Mouse (Mus musculus) midbrain, embryonic 11.5 days (tissue): Measurements from ENCODE around the gene Ccdc186. TPM values are rescaled to one million over a fixed set of nuclear protein-coding genes. Genes with fewer than 3 reads are reported as not detected.
A peak's percentile ranks its signal among the peaks of the same experiment; 100 is the strongest.
"Not testable (repeated sequence)": the region's sequence is repeated elsewhere in the genome, so short reads cannot be mapped to it uniquely, and the experiment has no call there.

ENCODE experiments used
- ATAC-seq: fragments of 200-750 bp; cut with Nextera tagmentation; 2 replicates; pipeline ENCODE4 v1.8.0; 2017; ENCODE audit warnings: moderate TSS enrichment, moderate library complexity; ENCODE audit not compliant: low FRiP score
- DNase-seq: peaks from one replicate; pipeline ENCODE4 v3.0.0; 2015; ENCODE audit warnings: low spot score; ENCODE audit errors: missing footprints
- H3K27ac ChIP-seq: fragments of 300-500 bp; sonication (generic); 2 replicates; pipeline ENCODE4 v1.5.1; 2014; ENCODE audit warnings: low read depth, low read length
- H3K27me3 ChIP-seq: fragments of 300-500 bp; sonication (generic); 2 replicates; pipeline ENCODE4 v1.6.1; 2014; ENCODE audit warnings: mild to moderate bottlenecking, low read length, moderate library complexity, mixed read lengths; ENCODE audit not compliant: control insufficient read depth, insufficient read depth
- H3K36me3 ChIP-seq: fragments of 300-500 bp; sonication (generic); 2 replicates; pipeline ENCODE4 v1.6.1; 2014; ENCODE audit warnings: mild to moderate bottlenecking, low read length, moderate library complexity, mixed read lengths; ENCODE audit not compliant: control insufficient read depth, insufficient read depth
- H3K4me1 ChIP-seq: fragments of 300-500 bp; sonication (generic); 2 replicates; pipeline ENCODE4 v1.6.1; 2014; ENCODE audit warnings: low read length; ENCODE audit not compliant: control insufficient read depth, insufficient read depth
- H3K4me2 ChIP-seq: fragments of 300-500 bp; sonication (generic); 2 replicates; pipeline ENCODE4 v1.6.1; 2014; ENCODE audit warnings: mild to moderate bottlenecking, moderate library complexity
- H3K4me3 ChIP-seq: fragments of 300-500 bp; sonication (generic); 2 replicates; pipeline ENCODE4 v1.5.1; 2014; ENCODE audit warnings: low read depth, low read length
- H3K9ac ChIP-seq: fragments of 300-500 bp; sonication (generic); 2 replicates; pipeline ENCODE4 v1.6.1; 2014; ENCODE audit warnings: low read length
- H3K9me3 ChIP-seq: fragments of 300-500 bp; sonication (generic); 2 replicates; pipeline ENCODE4 v1.6.1; 2016; ENCODE audit warnings: low read length; ENCODE audit not compliant: control insufficient read depth
- WGBS: fragments of 180-500 bp; shearing (Covaris S2); extraction: QIAGEN DNeasy Blood & Tissue Kit; methylation state at CpG from one replicate; pipeline ENCODE4 v1.1.7; 2014; 5-methylcytosine and 5-hydroxymethylcytosine counted together
- polyA plus RNA-seq: library from polyadenylated mRNA; unstranded; fragments of >200 nt; fragmentation: Nextera tagmentation; extraction: Ambion mirVana; gene quantifications from 2 replicates; pipeline ENCODE4 v1.2.1, GENCODE M21; 2014

Gene Ccdc186
- polyA plus RNA-seq, 1 experiment from 2014 or later, result 18.4 TPM

DNA sequence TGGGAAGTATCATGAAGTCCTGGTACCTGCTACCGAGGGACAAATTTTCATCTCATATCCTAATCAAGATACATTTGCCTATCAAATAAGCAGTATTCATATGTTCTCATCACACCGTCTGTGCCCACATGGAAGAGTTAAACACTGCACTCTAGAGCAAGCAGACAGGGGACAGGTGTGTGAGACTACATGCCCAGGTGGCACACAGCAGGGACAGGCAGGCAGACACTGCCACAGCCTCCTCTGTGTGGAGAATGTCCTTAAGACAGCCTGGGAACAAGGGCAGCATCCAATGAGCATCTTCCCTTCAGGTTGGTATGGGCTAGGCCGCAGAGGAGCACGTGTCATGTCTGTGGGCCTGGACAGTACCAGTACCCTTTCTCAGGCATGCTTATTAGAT is 59.3 kb downstream of the Ccdc186 start:
- WGBS, result 93% methylated on average over 4 of the region's 4 CpGs
- DNase-seq, result peak; percentile 31
- Histone ChIP-seq H3K9me3 (no peaks in the 10 kb centered on the region), H3K9ac (no peak overlapping the region), H3K27ac (no peak overlapping the region), H3K4me1 (no peaks in the 10 kb centered on the region), H3K4me2 (no peak overlapping the region), H3K36me3 (no peaks in the 10 kb centered on the region), H3K4me3 (no peak overlapping the region), H3K27me3 (no peaks in the 10 kb centered on the region)
- no peak for ATAC-seq

DNA sequence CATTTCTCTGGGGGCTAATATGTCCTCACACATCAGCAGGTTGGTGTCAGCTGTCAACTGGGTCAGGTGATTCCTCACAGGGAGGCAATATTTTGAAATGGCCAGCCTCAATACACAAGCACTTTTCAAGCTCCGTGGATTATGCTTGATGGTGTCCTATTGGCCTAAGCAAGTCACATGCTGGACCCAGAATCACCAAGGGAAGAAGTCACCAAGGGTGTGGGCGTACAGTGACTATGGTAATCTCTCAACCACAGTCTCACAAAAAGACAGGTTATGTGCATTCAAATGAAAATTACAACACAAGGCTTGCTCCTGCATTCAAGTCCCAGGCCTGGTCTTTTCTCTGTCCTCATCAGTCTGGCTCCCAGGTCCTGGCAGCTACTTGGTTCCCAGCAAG is 60.3 kb downstream of the Ccdc186 start:
- H3K4me3 ChIP-seq, result no peak overlapping the region
- H3K27ac ChIP-seq, result no peak overlapping the region
- no peaks in the 10 kb centered on the region for H3K27me3 ChIP-seq
- H3K9ac ChIP-seq, result no peak overlapping the region
- no peak for ATAC-seq
- no peaks in the 10 kb centered on the region for H3K36me3 ChIP-seq
- no peak overlapping the region for H3K4me2 ChIP-seq
- H3K9me3 ChIP-seq, result no peaks in the 10 kb centered on the region
- 85% methylated on average over 2 of the region's 2 CpGs for WGBS
- no peaks in the 10 kb centered on the region for H3K4me1 ChIP-seq
- no peak for DNase-seq

DNA sequence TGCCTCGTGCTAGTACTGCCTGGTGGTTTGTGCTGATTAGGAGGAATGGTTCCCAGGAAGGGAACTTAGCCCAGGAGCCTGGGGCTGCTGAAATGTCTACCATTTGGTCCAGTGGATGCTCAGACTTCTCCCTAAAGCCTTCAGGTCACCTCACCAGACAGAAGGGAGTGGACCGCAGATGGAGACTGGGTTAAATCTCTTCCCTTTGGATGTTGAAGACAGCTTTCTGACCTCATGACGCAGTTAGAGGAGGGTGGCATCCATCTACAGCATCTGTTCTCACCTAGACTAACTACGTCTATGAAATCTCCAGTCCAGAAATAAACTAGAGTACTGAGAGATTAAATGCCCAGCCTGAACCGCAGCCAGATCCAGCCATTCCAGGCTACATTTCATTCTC is 60.9 kb downstream of the Ccdc186 start:
- 91% methylated on average over 5 of the region's 5 CpGs for WGBS
- no peaks in the 10 kb centered on the region for H3K36me3 ChIP-seq
- no peaks in the 10 kb centered on the region for H3K27me3 ChIP-seq
- H3K4me2 ChIP-seq, result no peak overlapping the region
- H3K9ac ChIP-seq, result no peak overlapping the region
- no peak overlapping the region for H3K27ac ChIP-seq
- no peak overlapping the region for H3K4me3 ChIP-seq
- no peaks in the 10 kb centered on the region for H3K9me3 ChIP-seq
- no peak for ATAC-seq
- no peaks in the 10 kb centered on the region for H3K4me1 ChIP-seq
- peak; percentile 68 for DNase-seq

DNA sequence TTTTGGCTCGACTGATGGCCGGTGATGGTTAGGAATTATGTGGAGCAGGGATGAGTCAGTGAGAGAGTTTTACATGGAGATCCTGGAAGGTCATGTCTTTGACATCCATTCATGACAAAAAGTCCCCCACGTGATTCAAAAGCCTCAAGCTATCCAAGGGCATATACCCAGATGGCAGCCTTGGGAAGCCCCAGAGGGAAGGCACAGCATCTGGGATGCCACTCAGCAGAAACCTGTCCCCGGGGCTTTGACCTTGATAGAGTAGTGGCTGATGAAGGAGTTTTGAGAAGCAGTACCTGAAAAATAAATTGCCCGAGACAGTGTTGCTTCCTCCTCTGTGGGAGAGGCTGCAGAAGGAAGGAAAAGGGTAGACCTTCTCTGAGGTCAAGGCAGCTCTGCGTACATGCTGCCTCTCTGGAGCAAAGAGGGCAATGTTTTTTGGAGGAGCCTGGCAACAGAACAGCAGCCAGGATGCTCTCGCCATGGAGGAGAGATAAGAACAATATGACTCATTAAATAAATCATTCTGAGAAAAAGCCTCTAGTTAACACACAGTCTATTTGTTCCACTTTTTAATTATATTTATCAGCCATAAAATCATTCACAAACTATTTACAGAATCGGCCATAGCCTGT is 61.6 kb downstream of the Ccdc186 start:
- DNase-seq (peak; percentile 65), ATAC-seq (no peak)
- H3K4me3 ChIP-seq, result no peak overlapping the region
- H3K9ac ChIP-seq, result no peak overlapping the region
- no peaks in the 10 kb centered on the region for H3K9me3 ChIP-seq
- no peaks in the 10 kb centered on the region for H3K36me3 ChIP-seq
- H3K4me2 ChIP-seq, result no peak overlapping the region
- 93% methylated on average over 8 of the region's 8 CpGs for WGBS
- H3K4me1 ChIP-seq, result no peaks in the 10 kb centered on the region
- H3K27ac ChIP-seq, result no peak overlapping the region
- no peaks in the 10 kb centered on the region for H3K27me3 ChIP-seq

DNA sequence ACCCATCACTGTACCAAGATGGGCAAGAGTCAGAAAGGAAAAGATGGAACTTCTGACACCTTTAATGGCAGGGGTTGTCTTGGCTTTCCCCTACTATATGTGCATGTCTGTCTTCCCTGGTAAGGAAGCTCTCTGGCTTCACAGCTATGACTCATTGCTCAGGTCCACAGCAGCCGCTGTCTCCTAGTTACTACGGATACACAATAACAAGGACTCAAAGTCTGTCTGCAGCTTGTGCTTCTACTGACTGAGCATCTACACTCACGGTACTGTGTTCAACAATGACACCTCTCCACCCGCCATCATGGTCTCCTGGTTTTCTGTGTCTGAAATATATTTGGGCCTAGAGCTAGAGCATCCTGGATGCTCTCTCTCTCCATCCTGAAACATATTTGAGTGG is 62.2 kb downstream of the Ccdc186 start:
- no peak for ATAC-seq
- H3K4me1 ChIP-seq, result no peaks in the 10 kb centered on the region
- H3K9me3 ChIP-seq, result no peaks in the 10 kb centered on the region
- H3K27me3 ChIP-seq, result no peaks in the 10 kb centered on the region
- no peak for DNase-seq
- no peak overlapping the region for H3K27ac ChIP-seq
- no peak overlapping the region for H3K9ac ChIP-seq
- no peaks in the 10 kb centered on the region for H3K36me3 ChIP-seq
- 92% methylated on average over 4 of the region's 4 CpGs for WGBS
- no peak overlapping the region for H3K4me2 ChIP-seq
- no peak overlapping the region for H3K4me3 ChIP-seq

DNA sequence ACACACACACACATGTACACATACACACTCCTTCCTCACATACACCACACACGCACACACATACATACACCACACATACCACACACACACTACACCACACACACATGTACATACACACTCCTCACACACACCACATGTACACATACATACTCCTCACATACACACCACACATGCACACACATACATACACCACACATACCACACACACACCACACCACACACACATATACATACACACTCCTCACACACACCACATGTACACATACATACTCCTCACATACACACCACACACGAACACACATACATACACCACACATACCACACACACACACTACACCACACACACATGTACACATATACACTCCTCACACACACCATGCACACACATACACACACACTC is 63.7 kb downstream of the Ccdc186 start:
- WGBS, result 92% methylated on average over 2 of the region's 2 CpGs

DNA sequence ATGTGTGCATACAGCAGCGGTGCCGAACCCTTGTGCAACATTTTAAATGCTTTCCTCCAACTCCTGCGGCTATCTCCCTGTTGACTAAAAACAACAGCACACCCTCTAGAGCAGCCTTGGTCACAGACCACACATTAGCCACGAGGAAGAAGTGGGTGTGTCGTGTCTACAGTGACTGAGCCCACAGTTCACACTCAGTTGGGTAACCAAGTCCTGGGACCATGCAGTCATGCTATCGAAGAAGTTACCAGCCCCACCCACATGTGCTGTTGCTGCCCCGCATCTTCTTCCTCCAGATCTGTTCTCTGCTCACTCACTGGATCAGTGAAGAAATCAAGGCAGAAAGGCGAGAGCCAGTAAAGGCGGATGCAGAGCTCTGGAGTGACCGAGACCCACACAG is 65.6 kb downstream of the Ccdc186 start:
- 89% methylated on average over 10 of the region's 10 CpGs for WGBS

More for the DNA sequence above, 63.7 kb downstream of the Ccdc186 start:
- no peak overlapping the region for H3K9ac ChIP-seq
- H3K4me3 ChIP-seq, result no peak overlapping the region
- H3K4me1 ChIP-seq, result no peaks in the 10 kb centered on the region
- H3K36me3 ChIP-seq, result no peaks in the 10 kb centered on the region
- no peak overlapping the region for H3K4me2 ChIP-seq
- ATAC-seq, result no peak
- no peak overlapping the region for H3K27ac ChIP-seq
- H3K9me3 ChIP-seq, result no peaks in the 10 kb centered on the region
- no peaks in the 10 kb centered on the region for H3K27me3 ChIP-seq
- DNase-seq, result no peak

DNA sequence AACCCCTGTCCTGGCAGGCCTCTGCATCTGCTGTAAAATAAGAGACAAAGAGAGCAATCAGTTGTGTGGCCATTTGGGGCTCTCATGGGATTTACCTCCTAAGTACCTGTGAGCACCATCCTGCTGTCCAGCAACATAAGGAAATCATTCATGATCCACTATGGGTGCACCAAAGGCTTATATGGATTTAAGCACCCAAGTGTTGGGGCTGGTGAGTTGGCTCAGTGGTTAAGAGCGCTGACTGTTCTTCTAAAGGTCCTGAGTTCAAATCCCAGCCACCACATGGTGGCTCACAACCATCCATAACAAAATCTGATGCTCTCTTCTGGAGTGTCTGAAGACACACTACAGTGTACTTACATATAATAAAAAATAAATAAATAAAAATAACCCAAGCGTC is 67.5 kb downstream of the Ccdc186 start:
- not testable (repeated sequence) for H3K4me2 ChIP-seq, H3K36me3 ChIP-seq, H3K9me3 ChIP-seq, H3K27me3 ChIP-seq, H3K27ac ChIP-seq, ATAC-seq, H3K9ac ChIP-seq, DNase-seq, H3K4me1 ChIP-seq, H3K4me3 ChIP-seq
- 89% methylated on average over 2 of the region's 2 CpGs for WGBS

More for the DNA sequence above, 65.6 kb downstream of the Ccdc186 start:
- Histone ChIP-seq H3K36me3 (no peaks in the 10 kb centered on the region), H3K9me3 (no peaks in the 10 kb centered on the region), H3K27me3 (no peaks in the 10 kb centered on the region), H3K4me2 (no peak overlapping the region), H3K27ac (no peak overlapping the region), H3K4me1 (no peaks in the 10 kb centered on the region), H3K9ac (no peak overlapping the region), H3K4me3 (no peak overlapping the region)
- ATAC-seq, result no peak
- DNase-seq, result peak; percentile 74

DNA sequence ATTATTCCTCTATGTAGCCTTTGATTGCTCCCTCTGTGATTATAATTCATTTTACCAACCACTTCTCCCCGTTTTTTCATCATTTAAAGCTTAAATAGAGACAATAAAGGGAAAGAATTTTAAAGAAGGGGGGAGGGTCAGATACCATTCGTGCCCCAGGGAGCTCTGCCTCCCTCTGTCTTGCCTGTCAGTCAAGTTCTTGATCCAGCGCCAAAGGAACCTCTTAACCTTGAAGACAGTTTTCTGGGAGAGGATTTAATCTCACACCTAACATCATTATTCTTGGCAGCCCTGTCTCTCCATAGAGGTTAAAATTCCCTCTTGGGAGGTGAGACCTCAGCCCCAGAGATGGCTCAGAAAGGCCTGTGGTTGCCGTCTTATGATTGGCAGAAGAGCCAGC is 71.3 kb downstream of the Ccdc186 start:
- no peak for ATAC-seq
- no peak overlapping the region for H3K4me3 ChIP-seq
- 39% methylated on average over 4 of the region's 4 CpGs for whole genome bisulfite sequencing
- no peaks in the 10 kb centered on the region for H3K27me3 ChIP-seq
- no peak for DNase-seq
- H3K36me3 ChIP-seq, result no peaks in the 10 kb centered on the region
- H3K4me2 ChIP-seq, result no peak overlapping the region
- H3K9me3 ChIP-seq, result no peaks in the 10 kb centered on the region
- H3K9ac ChIP-seq, result no peak overlapping the region
- no peak overlapping the region for H3K27ac ChIP-seq
- H3K4me1 ChIP-seq, result peaks cover 2% of the 10 kb centered on the region; the same call in 1 of the 2 replicates
